Mouse (Mus musculus): ENCODE results near the gene Gss. TPM values are rescaled to one million over a fixed set of nuclear protein-coding genes. Genes with fewer than 3 reads are reported as not detected.

Gss gene
- total and polyA plus RNA-seq, 2 experiments from 2014 or later, result 24.8 to 52.3 TPM

DNA sequence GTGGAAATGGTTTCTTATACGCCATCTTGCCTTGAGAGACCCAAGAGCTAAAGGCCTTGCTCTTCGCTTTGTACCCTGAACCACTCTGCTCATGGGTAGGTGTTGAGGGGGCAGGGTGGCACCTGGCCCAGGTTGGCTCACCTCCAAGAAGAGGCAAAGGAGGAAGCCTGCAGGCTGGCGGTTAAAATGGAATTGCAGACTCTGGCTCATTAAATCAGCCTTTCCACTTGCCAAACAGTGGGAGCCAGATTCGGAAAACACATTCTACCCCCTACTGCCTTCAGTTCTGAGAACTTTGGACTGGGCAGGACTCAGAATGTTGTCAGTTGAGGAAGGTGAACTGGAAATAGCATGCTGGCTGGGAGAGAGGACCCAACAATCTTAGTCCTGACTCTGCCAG lies 17.9 kb downstream of the Gss start:
- Histone ChIP-seq H3K4me2 (ENCODE audit: low read depth, low read length) (no peak overlapping the region), H3K9me3 (replicated peaks; ENCODE audit: control insufficient read depth, low read length) (no peaks in the 10 kb centered on the region), H3K27me3 (ENCODE audit: control insufficient read depth, insufficient read depth, low read length) (no peaks in the 10 kb centered on the region), H3K4me3 (ENCODE audit: low read depth, low read length) (no peak overlapping the region), H3K36me3 (replicated peaks; ENCODE audit: control insufficient read depth, insufficient read depth, low read length) (peaks cover 23% of the 10 kb centered on the region), H3K27ac (ENCODE audit: low read depth) (no peak overlapping the region), H3K9ac (replicated peaks; ENCODE audit: low read depth, low read length) (no peak overlapping the region), H3K4me1 (ENCODE audit: control insufficient read depth, insufficient read depth) (no peaks in the 10 kb centered on the region)
- TF ChIP-seq EP300 (IDR thresholded peaks at IDR 0.05; ENCODE audit: low read depth) (no peak), CTCF (IDR thresholded peaks at IDR 0.05; ENCODE audit: low read depth) (no peak)
- whole genome bisulfite sequencing, result 64% methylated on average over 4 of the region's 4 CpGs
- DNase-seq (ENCODE audit: low spot score) (no peak), ATAC-seq (ENCODE audit: insufficient read depth, low read depth) (no peak)

DNA sequence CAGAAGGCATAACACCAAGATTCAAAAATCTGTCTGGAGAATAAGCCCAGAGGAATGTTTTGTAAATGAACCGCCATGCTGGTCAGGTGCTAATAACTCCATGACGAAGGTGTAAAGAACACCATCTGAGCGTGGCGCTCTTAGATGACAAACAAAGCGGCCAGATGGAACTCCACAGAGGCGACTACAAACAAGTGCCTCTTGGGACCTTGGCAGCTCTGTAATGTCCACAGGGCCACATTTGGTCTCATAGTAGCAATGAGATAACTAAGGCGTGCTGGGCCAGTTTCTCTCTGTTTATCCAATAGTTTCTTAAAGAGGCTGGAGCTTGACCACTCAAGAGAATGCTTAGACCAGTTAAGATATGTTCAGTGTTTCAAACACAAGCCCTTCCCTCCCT lies 18.6 kb downstream of the Gss start:
- TF ChIP-seq EP300 (IDR thresholded peaks at IDR 0.05; ENCODE audit: low read depth) (no peak), CTCF (IDR thresholded peaks at IDR 0.05; ENCODE audit: low read depth) (no peak)
- no peaks in the 10 kb centered on the region for H3K4me1 ChIP-seq (ENCODE audit: control insufficient read depth, insufficient read depth)
- H3K27ac ChIP-seq (ENCODE audit: low read depth), result no peak overlapping the region
- DNase-seq (ENCODE audit: low spot score) (no peak), ATAC-seq (ENCODE audit: insufficient read depth, low read depth) (no peak)
- H3K9ac ChIP-seq (replicated peaks; ENCODE audit: low read depth, low read length), result no peak overlapping the region
- WGBS, result 89% methylated on average over 7 of the region's 7 CpGs
- no peaks in the 10 kb centered on the region for H3K9me3 ChIP-seq (replicated peaks; ENCODE audit: control insufficient read depth, low read length)
- peaks cover 23% of the 10 kb centered on the region for H3K36me3 ChIP-seq (replicated peaks; ENCODE audit: control insufficient read depth, insufficient read depth, low read length)
- no peak overlapping the region for H3K4me3 ChIP-seq (ENCODE audit: low read depth, low read length)
- H3K4me2 ChIP-seq (ENCODE audit: low read depth, low read length), result no peak overlapping the region
- H3K27me3 ChIP-seq (ENCODE audit: control insufficient read depth, insufficient read depth, low read length), result no peaks in the 10 kb centered on the region

DNA sequence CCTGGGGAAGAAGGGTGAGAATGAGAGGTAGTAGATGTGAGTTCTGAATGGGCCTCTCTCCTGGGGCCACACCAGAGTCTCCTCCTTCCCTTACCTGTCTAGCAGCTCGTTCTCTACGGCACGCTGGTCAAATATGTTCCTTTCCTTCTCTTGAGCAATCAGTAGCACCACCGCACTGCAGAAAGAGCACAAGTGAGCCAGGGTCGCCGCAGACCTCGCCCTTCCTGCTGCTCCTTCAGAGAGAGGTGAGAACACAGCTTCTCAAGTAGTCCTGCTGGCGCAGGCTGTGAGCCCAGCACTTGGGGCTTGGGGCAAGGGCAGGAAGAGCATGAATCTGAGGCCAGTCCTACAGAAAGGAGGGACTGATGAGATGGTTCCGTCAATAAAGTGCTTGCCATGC lies 19.6 kb downstream of the Gss start:
- no peaks in the 10 kb centered on the region for H3K27me3 ChIP-seq (ENCODE audit: control insufficient read depth, insufficient read depth, low read length)
- H3K4me1 ChIP-seq (ENCODE audit: control insufficient read depth, insufficient read depth), result no peaks in the 10 kb centered on the region
- H3K4me3 ChIP-seq (ENCODE audit: low read depth, low read length), result no peak overlapping the region
- DNase-seq (ENCODE audit: low spot score) (no peak), ATAC-seq (ENCODE audit: insufficient read depth, low read depth) (no peak)
- WGBS, result 80% methylated on average over 9 of the region's 9 CpGs
- no peaks in the 10 kb centered on the region for H3K9me3 ChIP-seq (replicated peaks; ENCODE audit: control insufficient read depth, low read length)
- peaks cover 19% of the 10 kb centered on the region for H3K36me3 ChIP-seq (replicated peaks; ENCODE audit: control insufficient read depth, insufficient read depth, low read length)
- no peak overlapping the region for H3K4me2 ChIP-seq (ENCODE audit: low read depth, low read length)
- H3K27ac ChIP-seq (ENCODE audit: low read depth), result no peak overlapping the region
- no peak for TF ChIP-seq CTCF (IDR thresholded peaks at IDR 0.05; ENCODE audit: low read depth)
- TF ChIP-seq EP300 (IDR thresholded peaks at IDR 0.05; ENCODE audit: low read depth), result no peak
- H3K9ac ChIP-seq (replicated peaks; ENCODE audit: low read depth, low read length), result no peak overlapping the region

DNA sequence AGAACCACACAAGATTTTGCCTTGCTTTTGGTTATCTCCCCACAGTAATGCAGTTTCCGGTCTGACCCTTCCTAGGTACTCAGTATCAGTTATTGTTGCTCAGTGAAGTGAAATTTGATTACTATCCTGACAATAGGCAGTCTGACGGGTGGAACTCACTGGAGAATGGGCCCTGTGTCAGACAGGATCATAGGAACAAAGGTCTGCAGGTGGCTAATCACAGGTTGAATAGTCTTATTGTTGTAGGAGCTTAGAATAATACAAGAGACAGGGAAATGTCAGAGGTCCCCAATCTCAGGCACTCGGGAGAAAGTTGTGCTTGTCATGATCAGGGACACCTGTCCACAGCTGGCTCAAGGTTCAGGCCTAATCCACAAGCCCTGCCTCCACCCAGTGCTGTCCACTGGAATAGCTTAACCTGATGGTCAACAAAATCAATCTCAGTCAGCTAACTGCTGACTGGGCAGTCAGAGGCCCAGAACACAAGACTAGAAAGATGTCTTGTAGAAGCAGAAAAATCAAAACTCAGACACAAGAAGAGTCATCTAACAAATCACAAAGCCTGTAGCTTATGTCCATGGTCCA lies 23.3 kb downstream of the Gss start:
- H3K9me3 ChIP-seq (replicated peaks; ENCODE audit: control insufficient read depth, low read length), result no peaks in the 10 kb centered on the region
- TF ChIP-seq EP300 (IDR thresholded peaks at IDR 0.05; ENCODE audit: low read depth) (no peak), CTCF (IDR thresholded peaks at IDR 0.05; ENCODE audit: low read depth) (no peak)
- 47% methylated on average over 3 of the region's 3 CpGs for WGBS

DNA sequence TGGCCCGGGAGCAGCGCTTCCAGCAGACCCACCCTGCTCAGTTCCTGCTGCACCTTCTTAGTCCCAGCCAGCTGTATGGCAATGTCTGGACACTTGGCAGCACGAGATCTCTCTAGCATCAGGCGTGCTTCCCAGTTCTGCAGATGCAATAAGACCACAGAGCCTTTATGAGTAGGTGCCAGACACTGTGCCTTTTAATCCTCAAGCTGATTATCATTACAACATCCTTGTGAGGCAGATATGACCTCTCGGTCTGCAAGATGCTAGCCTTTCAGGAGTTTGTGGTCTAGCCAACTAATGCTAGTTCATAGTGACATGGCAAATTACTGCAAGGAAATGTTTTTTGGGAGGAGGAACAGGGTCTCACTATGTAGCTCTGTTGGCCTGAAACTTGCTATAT lies 24.9 kb downstream of the Gss start:
- Histone ChIP-seq H3K4me2 (ENCODE audit: low read depth, low read length) (no peak overlapping the region), H3K4me1 (ENCODE audit: control insufficient read depth, insufficient read depth) (no peaks in the 10 kb centered on the region), H3K9ac (replicated peaks; ENCODE audit: low read depth, low read length) (no peak overlapping the region), H3K9me3 (replicated peaks; ENCODE audit: control insufficient read depth, low read length) (no peaks in the 10 kb centered on the region), H3K27ac (ENCODE audit: low read depth) (no peak overlapping the region), H3K36me3 (replicated peaks; ENCODE audit: control insufficient read depth, insufficient read depth, low read length) (peaks cover 27% of the 10 kb centered on the region), H3K27me3 (ENCODE audit: control insufficient read depth, insufficient read depth, low read length) (no peaks in the 10 kb centered on the region), H3K4me3 (ENCODE audit: low read depth, low read length) (no peak overlapping the region)
- DNase-seq (ENCODE audit: low spot score) (no peak), ATAC-seq (ENCODE audit: insufficient read depth, low read depth) (no peak)
- no peak for TF ChIP-seq EP300 (IDR thresholded peaks at IDR 0.05; ENCODE audit: low read depth)
- no peak for TF ChIP-seq CTCF (IDR thresholded peaks at IDR 0.05; ENCODE audit: low read depth)
- 81% methylated on average over 5 of the region's 5 CpGs for WGBS

More for the DNA sequence above, 23.3 kb downstream of the Gss start:
- Histone ChIP-seq H3K36me3 (replicated peaks; ENCODE audit: control insufficient read depth, insufficient read depth, low read length) (peaks cover 18% of the 10 kb centered on the region), H3K4me1 (ENCODE audit: control insufficient read depth, insufficient read depth) (no peaks in the 10 kb centered on the region), H3K27ac (ENCODE audit: low read depth) (no peak overlapping the region), H3K9ac (replicated peaks; ENCODE audit: low read depth, low read length) (no peak overlapping the region), H3K4me2 (ENCODE audit: low read depth, low read length) (no peak overlapping the region), H3K4me3 (ENCODE audit: low read depth, low read length) (no peak overlapping the region), H3K27me3 (ENCODE audit: control insufficient read depth, insufficient read depth, low read length) (no peaks in the 10 kb centered on the region)
- DNase-seq (ENCODE audit: low spot score) (no peak), ATAC-seq (ENCODE audit: insufficient read depth, low read depth) (no peak)

DNA sequence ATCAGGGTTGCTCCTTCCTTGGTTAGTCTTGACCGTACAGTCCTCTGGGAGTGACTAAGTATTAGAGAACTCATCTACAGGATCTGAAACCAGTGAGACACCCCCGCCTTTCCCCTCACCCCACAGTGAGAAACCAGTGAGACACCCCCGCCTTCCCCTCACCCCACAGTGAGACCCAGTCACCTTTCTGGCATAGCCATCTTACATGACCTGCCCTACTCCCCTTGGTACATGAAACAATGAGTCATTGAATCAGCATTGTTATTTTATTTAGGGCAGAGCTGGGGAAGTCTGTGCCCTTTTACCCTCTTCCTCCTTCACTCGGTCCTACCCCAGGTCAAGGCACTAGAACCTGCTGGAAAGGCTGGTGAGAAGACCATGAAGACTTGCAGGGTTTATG lies 29.7 kb downstream of the Gss start:
- no peak overlapping the region for H3K4me3 ChIP-seq (ENCODE audit: low read depth, low read length)
- no peak for ATAC-seq (ENCODE audit: insufficient read depth, low read depth)
- H3K27ac ChIP-seq (ENCODE audit: low read depth), result no peak overlapping the region
- no peak overlapping the region for H3K4me2 ChIP-seq (ENCODE audit: low read depth, low read length)
- no peak overlapping the region for H3K9ac ChIP-seq (replicated peaks; ENCODE audit: low read depth, low read length)
- no peak for DNase-seq (ENCODE audit: low spot score)
- H3K9me3 ChIP-seq (replicated peaks; ENCODE audit: control insufficient read depth, low read length), result no peaks in the 10 kb centered on the region
- H3K36me3 ChIP-seq (replicated peaks; ENCODE audit: control insufficient read depth, insufficient read depth, low read length), result peaks cover 63% of the 10 kb centered on the region
- WGBS, result 77% methylated on average over 4 of the region's 4 CpGs
- H3K4me1 ChIP-seq (ENCODE audit: control insufficient read depth, insufficient read depth), result no peaks in the 10 kb centered on the region
- no peak for TF ChIP-seq CTCF (IDR thresholded peaks at IDR 0.05; ENCODE audit: low read depth)
- no peak for TF ChIP-seq EP300 (IDR thresholded peaks at IDR 0.05; ENCODE audit: low read depth)
- H3K27me3 ChIP-seq (ENCODE audit: control insufficient read depth, insufficient read depth, low read length), result no peaks in the 10 kb centered on the region
